Mouse (Mus musculus) bone marrow, adult 2 months (tissue): ENCODE measurements around the gene Celsr1. TPM values are rescaled to one million over a fixed set of nuclear protein-coding genes. Genes with fewer than 3 reads are reported as not detected.

Experiments used
- H3K27ac ChIP-seq: fragments of 200-500 bp; 2 replicates; pipeline ENCODE4 v1.5.1; 2012; ENCODE audit warnings: low read depth, mild to moderate bottlenecking, control low read depth, inconsistent platforms, low read length; ENCODE audit not compliant: control insufficient read depth, poor library complexity, insufficient read depth
- H3K4me1 ChIP-seq: fragments of 200-500 bp; 2 replicates; pipeline ENCODE4 v1.6.1; 2011; ENCODE audit warnings: low read length; ENCODE audit not compliant: control insufficient read depth, insufficient read depth
- H3K4me3 ChIP-seq: fragments of 200-500 bp; replicated peaks from 2 replicates; pipeline ENCODE3; 2011; ENCODE audit warnings: mild to moderate bottlenecking, low read depth, low read length, control low read depth; ENCODE audit not compliant: control insufficient read depth
- CTCF ChIP-seq: fragments of 200-500 bp; IDR thresholded peaks from 2 replicates; pipeline ENCODE4 v1.5.1; 2011; ENCODE audit warnings: low read length, control low read depth; ENCODE audit not compliant: control insufficient read depth, insufficient read depth
- POLR2A ChIP-seq: fragments of 200-500 bp; IDR thresholded peaks from 2 replicates; pipeline ENCODE4 v1.6.1; 2011; ENCODE audit warnings: low read depth, mild to moderate bottlenecking, control low read depth, low read length, borderline replicate concordance; ENCODE audit not compliant: control insufficient read depth
- WGBS: fragments of 180-500 bp; shearing (Covaris S2); methylation state at CpG from one replicate; pipeline ENCODE4 v1.1.7; 2018; 5-methylcytosine and 5-hydroxymethylcytosine counted together
- polyA plus RNA-seq: library from polyadenylated mRNA; stranded (reverse); fragments of >200 nt; gene quantifications from 2 replicates; pipeline ENCODE4 v1.2.4, GENCODE M21; 2011; ENCODE audit warnings: low replicate concordance; ENCODE audit not compliant: missing spikeins, insufficient read depth, insufficient read length

Gene Celsr1
- polyA plus RNA-seq, 1 experiment: 4.2 TPM

DNA sequence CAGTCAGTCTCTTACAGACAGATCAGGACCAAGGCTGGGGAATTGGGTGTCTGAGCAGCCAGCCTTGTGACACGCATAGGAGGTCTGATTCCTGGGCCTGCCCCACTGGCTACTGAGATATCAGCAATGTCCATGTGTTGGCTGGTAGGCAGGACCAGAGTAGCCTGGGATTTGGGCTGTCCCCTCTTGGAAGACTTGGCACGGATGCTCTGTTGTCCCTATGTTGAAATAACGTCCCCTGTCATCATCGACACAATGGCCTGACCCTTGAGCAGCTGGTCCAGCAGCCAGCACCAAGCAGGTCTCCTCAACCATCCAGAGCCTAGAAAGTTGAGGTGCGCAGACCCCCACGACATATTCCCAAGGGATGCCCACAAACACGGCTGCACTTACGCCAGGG is 70.9 kb downstream of the Celsr1 start:
- WGBS: 89% methylated on average over 8 of the region's 8 CpGs
- H3K4me1 ChIP-seq: peaks cover 2% of the 10 kb centered on the region; the same call in 1 of the 2 replicates
- TF ChIP-seq POLR2A (no peak), CTCF (no peak)
- H3K27ac ChIP-seq: no peak overlapping the region
- H3K4me3 ChIP-seq: no peak overlapping the region

DNA sequence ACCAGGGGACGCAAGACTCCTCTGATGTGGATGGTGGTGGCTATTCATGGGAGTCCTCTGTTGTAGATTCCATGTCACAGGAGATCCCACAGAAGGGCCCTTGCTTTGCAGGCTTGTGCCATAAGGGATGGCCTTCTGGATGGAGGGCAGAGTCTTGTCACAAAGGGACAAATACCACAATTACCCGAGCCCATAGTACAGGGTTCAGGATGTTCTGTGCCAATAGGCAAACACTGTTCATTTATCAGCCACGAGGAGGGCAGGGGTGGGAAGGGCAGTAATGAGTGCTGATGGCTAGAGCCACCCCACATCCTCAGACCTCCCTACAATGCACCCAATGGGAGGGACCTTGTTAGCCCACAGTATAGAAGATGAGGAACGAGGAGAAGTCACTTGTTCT is 71.9 kb downstream of the Celsr1 start:
- no peak overlapping the region for H3K4me3 ChIP-seq
- H3K27ac ChIP-seq: no peak overlapping the region
- TF ChIP-seq POLR2A: no peak
- TF ChIP-seq CTCF: no peak
- peaks cover 2% of the 10 kb centered on the region; the same call in 1 of the 2 replicates for H3K4me1 ChIP-seq
- 69% methylated on average over 4 of the region's 4 CpGs for WGBS

- H3K27ac ChIP-seq: no peak overlapping the region
- H3K4me1 ChIP-seq: peaks cover 2% of the 10 kb centered on the region; the same call in 1 of the 2 replicates
- WGBS: 34% methylated on average over 7 of the region's 7 CpGs
- H3K4me3 ChIP-seq: no peak overlapping the region
- TF ChIP-seq CTCF: no peak
- no peak for TF ChIP-seq POLR2A
These were observed 72.4 kb downstream of the Celsr1 start for GRCm38 (mm10) chr15:85961131-85961530.

- Histone ChIP-seq H3K4me3 (no peak overlapping the region), H3K27ac (no peak overlapping the region), H3K4me1 (peaks cover 2% of the 10 kb centered on the region; the same call in 1 of the 2 replicates)
- WGBS: 16% methylated on average over 6 of the region's 6 CpGs
- TF ChIP-seq CTCF (no peak), POLR2A (no peak)
These were observed 77.4 kb downstream of the Celsr1 start for GRCm38 (mm10) chr15:85956202-85956601.

- Histone ChIP-seq H3K4me3 (no peak overlapping the region), H3K27ac (no peak overlapping the region), H3K4me1 (no peaks in the 10 kb centered on the region; the same call in 1 of the 2 replicates)
- WGBS: 32% methylated on average over 6 of the region's 6 CpGs
- TF ChIP-seq POLR2A (no peak), CTCF (no peak)
These were observed 80.1 kb downstream of the Celsr1 start for GRCm38 (mm10) chr15:85953458-85953857.

GRCm38 (mm10) chr15:85949421-85950164 is 84.0 kb downstream of the Celsr1 start:
- TF ChIP-seq CTCF (no peak), POLR2A (no peak)
- no peak overlapping the region for H3K4me3 ChIP-seq
- 86% methylated on average over 16 of the region's 16 CpGs for WGBS
- H3K4me1 ChIP-seq: no peaks in the 10 kb centered on the region; the same call in 1 of the 2 replicates
- no peak overlapping the region for H3K27ac ChIP-seq

DNA sequence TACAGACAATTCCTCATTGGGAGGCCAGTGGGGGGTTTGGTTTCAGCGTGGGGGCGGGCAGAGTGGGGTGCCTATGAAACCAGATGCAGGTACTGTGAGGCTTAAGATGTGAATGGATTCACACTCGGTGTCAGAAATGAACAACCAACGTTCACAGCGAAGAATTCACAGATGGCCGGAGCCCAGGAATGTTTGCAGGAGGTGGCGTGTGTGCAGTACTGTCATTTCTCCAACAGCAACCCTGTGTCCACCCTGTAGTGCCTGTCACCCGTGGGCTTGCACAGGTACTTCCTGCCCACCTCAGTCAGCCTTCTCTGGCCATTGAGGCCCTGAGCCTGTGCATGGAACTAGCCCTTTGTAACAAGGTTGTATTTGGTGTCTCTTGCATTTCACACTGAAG is 85.6 kb downstream of the Celsr1 start:
- no peak overlapping the region for H3K27ac ChIP-seq
- 78% methylated on average over 8 of the region's 8 CpGs for WGBS
- H3K4me3 ChIP-seq: no peak overlapping the region
- no peaks in the 10 kb centered on the region for H3K4me1 ChIP-seq
- TF ChIP-seq POLR2A (no peak), CTCF (no peak)

DNA sequence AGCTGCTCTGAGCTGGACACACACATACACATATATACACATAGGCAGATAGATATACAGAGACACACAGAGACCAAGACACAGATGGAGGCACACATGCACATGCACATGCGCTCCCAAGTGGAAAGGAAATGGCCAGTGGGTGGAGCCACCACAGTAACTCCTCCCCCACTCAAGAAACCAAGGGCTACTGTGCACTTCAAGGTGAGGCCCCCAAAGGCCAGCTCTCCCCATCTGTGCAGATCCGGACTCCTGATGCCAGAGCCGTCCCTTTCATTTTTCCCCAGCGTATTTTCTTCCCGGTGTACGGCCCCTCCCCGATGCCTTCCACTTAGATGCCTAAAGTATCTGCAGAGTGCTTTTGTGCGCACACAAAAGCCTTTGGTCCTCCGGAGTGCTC is 86.0 kb downstream of the Celsr1 start:
- H3K27ac ChIP-seq: no peak overlapping the region
- WGBS: 85% methylated on average over 9 of the region's 9 CpGs
- TF ChIP-seq POLR2A (no peak), CTCF (no peak)
- H3K4me1 ChIP-seq: no peaks in the 10 kb centered on the region
- H3K4me3 ChIP-seq: no peak overlapping the region

DNA sequence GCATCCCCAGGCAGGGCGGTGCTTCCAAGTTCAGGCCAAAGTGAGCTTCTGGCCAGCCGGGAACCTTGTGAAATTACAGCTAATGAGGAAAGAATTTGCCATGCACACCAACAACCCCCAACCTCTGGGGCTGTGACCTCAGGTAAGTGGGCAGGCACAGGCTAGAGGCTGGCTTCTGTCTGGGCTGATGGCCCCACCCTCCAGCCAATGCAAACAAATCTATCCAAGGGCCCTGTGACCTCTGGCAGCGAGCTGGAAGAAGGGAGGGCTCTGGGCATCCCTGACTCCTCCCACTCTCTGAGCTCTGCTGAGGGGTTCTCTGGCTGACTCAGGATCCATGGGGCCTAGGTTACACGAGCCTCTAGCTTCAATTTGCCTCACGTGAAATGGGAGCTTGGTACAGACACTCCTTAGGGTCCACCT is 97.9 kb downstream of the Celsr1 start:
- WGBS: 69% methylated on average over 5 of the region's 5 CpGs
- no peaks in the 10 kb centered on the region for H3K4me1 ChIP-seq
- no peak overlapping the region for H3K27ac ChIP-seq
- no peak overlapping the region for H3K4me3 ChIP-seq
- TF ChIP-seq CTCF: no peak
- TF ChIP-seq POLR2A: no peak
